Mouse (Mus musculus): ENCODE measurements at regions not wholly inside any gene's neighbourhood (a gene's known extent, or its start where the extent isn't known, plus 50 kb on each side); places are given as distances from the start of the nearest gene placed in this dataset.

- no peak for TF ChIP-seq EP300 (IDR thresholded peaks at IDR 0.05; ENCODE audit: low read depth)
- TF ChIP-seq CTCF (IDR thresholded peaks at IDR 0.05; ENCODE audit: low read depth) = no peak
Observed at GRCm38 (mm10) chr5:77986449-77987047, 578.7 kb upstream of the Igfbp7 start.

All from liver, postnatal 0 days (tissue).